Mouse (Mus musculus) heart, postnatal 0 days (tissue): ENCODE results near the gene Rmnd1.

Experiments
- CTCF ChIP-seq: IDR thresholded peaks from 2 replicates; pipeline ENCODE4 v1.5.1; 2016; ENCODE audit warnings: antibody characterized with exemption, control low read depth, low read depth
- EP300 ChIP-seq: IDR thresholded peaks from 2 replicates; pipeline ENCODE4 v1.6.1; 2016; ENCODE audit warnings: antibody characterized with exemption, low read depth

DNA sequence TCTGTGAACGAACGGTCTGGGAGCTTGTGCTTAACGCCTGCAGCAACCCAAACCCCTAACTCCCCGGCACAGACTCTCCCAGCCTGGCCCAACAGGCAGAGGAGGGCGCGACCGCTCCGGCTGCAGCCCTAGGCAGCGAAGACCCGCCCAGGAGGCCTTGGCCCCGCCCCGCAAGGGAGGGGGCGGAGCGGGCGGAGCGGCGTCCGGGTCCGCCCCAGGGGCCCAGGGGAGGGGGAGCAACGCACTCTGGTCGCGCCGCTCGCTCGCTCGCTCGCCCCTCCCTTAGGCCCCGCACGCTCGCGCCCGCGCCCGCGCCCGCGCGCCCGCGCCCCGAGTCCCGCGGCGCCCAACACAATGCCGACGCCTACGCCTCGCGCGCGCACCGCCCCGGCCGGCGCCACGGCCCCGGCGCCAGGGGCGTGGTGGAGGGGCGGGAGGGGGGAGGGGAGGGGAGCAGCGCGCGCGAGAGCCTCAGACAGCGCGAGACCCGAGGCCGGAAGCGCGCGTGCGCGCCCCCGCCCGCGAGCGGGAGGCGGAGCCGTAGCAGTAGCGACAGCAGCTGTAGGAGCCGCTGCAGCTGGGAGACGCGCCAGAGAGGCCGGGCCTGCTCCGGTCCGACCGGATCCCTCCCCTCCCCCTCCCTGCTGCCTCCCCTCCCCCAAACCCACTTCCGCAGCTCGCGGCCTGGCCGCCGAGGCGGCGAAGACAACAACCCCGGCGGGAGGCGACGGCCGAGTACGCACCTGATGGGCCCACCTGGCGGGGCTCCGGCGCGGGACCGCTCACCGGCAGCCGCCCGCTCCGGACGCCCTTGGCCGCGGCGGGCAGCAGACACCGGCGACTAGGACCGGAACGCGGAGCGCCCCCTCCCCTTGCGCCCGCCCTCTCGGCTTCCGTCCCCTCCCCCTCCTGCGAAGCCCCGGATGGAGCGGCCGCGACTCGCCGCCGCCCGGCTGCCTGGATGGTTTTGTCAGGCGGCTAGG lies 45.3 kb downstream of the Rmnd1 start:
- TF ChIP-seq CTCF (peak; percentile 3; the same call in 1 of the 2 replicates), EP300 (no peak)
